Mouse (Mus musculus) layer of hippocampus, adult 2 months (tissue): ENCODE data around the gene Rcc2. TPM values are rescaled to one million over a fixed set of nuclear protein-coding genes. Genes with fewer than 3 reads are reported as not detected.
A peak's percentile ranks its signal among the peaks of the same experiment; 100 is the strongest.

Experiments used
- DNase-seq, 2 experiments: peaks; one replicate each; pipeline ENCODE4 v3.0.0; 2022; ENCODE audit warnings: low spot score in 2 of 2
- H3K27ac ChIP-seq: fragments of 200-600 bp; 2 replicates; pipeline ENCODE4 v1.8.1; 2022
- H3K4me3 ChIP-seq: fragments of 200-600 bp; 2 replicates; pipeline ENCODE4 v1.8.1; 2022; ENCODE audit warnings: mild to moderate bottlenecking
- CTCF ChIP-seq: fragments of 200-600 bp; conservative IDR thresholded peaks from 2 replicates; pipeline ENCODE4 v1.8.1; 2022; ENCODE audit warnings: antibody characterized with exemption, mild to moderate bottlenecking, moderate library complexity
- long read RNA-seq, 2 experiments: library from polyadenylated mRNA; stranded (forward); transcript quantifications; one replicate each; pipeline ENCODE4 v2.0.0; 2021; ENCODE audit warnings: borderline mapping rate in 2 of 2
- total RNA-seq, 2 experiments: library from RNA; stranded (reverse); gene quantifications; 2 replicates each; pipeline ENCODE4 v1.2.3; 2021

Rcc2 gene
- 10 to 100 TPM; 93.0 to 93.5 TPM for total RNA-seq
- long read RNA-seq, experiment 1, transcript Rcc2-201 (13 exons, 3,767 nt): major isoform, 39 of 96 reads
- long read RNA-seq, experiment 1, partial matches to known transcripts: 51 of 96 reads
- long read RNA-seq, experiment 1, other reads (novel, unspliced or antisense): 6 of 96 reads
- long read RNA-seq, experiment 2, transcript Rcc2-201 (13 exons, 3,767 nt): major isoform, 54 of 124 reads
- long read RNA-seq, experiment 2, partial matches to known transcripts: 58 of 124 reads
- long read RNA-seq, experiment 2, other reads (novel, unspliced or antisense): 12 of 124 reads

DNA sequence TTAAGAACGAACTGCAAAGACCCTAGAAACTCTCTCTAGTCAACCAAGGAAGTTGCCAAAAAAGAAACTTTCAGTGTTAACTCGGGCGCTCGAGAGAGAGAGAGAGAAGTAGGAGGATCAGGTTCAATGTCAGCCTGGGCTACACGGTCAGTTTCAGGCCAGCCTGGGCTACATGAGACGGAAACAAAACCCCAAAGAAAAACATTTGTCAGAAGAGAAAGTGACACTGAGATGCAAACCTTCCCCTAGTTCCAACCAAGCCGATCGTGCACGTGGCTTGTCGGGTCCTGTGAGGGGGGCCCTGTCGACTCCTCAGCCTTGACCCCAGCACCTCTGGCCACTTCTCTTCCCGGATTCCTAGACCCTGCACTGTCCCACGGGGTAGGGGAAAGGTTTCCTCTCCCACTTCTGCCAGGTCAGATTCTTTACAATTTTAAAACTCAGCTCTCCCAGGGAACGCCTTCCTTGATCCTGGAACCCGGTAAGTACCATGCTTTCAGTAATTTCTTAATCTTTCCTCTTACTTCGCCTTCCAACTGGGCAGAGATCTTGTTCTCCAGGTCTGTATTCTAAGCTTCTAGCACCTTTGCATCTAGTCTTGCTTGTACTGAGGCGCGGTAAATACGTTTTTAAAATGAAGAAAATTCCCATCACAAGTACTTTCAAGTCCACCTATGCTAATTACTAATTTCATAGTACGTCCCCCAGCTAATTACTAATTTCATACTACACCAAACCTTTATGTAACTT lies at the start of gene Rcc2:
Rcc2 (plus strand) TSS at position 273 of the 750 bp plus-strand sequence.
- Histone ChIP-seq H3K4me3 (peak within 1 kb of the TSS; percentile 58), H3K27ac (peak within 1 kb of the TSS; percentile 94)
- no peak for TF ChIP-seq CTCF
- no peak for DNase-seq

DNA sequence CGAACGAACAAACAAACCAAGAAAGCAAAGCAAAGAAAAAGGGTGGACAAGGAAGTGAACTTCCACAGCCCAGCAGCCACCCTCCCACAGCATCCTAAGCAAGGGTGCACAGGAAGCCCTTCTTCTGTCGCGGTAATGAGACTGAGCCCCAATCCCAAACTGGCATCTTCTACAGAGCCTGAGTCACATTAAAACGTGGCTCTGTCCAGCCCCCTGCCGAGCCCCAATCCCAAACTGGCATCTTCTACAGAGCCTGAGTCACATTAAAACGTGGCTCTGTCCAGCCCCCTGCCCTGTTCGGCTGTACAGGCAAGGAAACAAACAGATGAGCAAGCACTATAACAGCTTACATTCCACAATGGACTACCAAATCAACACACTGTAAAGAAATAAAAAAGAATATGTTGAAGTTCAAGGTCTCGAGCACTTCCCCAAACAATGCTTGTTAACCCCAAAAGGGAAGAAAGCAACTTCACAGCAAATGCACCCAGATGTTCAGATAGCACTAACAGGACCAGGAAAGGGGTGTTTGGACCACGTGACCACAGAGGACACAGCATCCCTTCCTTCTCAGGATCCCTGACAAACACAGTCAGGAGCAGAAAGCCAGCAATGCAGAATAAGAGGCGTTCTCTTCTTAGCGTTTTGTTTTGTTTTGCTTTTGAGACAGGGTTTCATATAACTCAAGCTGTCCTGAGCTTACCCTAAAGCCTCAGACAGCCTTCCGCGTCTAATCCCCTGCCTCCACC lies 46.3 kb upstream of the Rcc2 start:
- Histone ChIP-seq H3K4me3 (no peak overlapping the region), H3K27ac (no peak overlapping the region)
- no peak for DNase-seq
- no peak for TF ChIP-seq CTCF

- DNase-seq: no peak
- no peak for TF ChIP-seq CTCF
- H3K27ac ChIP-seq: no peak overlapping the region
- no peak overlapping the region for H3K4me3 ChIP-seq
These were observed 45.5 kb upstream of the Rcc2 start for GRCm38 (mm10) chr4:140654798-140655197.

GRCm38 (mm10) chr4:140656529-140656928 lies 43.8 kb upstream of the Rcc2 start:
- H3K27ac ChIP-seq: no peak overlapping the region; the same call in 1 of the 2 replicates
- no peak for TF ChIP-seq CTCF
- H3K4me3 ChIP-seq: no peak overlapping the region
- DNase-seq: no peak

DNA sequence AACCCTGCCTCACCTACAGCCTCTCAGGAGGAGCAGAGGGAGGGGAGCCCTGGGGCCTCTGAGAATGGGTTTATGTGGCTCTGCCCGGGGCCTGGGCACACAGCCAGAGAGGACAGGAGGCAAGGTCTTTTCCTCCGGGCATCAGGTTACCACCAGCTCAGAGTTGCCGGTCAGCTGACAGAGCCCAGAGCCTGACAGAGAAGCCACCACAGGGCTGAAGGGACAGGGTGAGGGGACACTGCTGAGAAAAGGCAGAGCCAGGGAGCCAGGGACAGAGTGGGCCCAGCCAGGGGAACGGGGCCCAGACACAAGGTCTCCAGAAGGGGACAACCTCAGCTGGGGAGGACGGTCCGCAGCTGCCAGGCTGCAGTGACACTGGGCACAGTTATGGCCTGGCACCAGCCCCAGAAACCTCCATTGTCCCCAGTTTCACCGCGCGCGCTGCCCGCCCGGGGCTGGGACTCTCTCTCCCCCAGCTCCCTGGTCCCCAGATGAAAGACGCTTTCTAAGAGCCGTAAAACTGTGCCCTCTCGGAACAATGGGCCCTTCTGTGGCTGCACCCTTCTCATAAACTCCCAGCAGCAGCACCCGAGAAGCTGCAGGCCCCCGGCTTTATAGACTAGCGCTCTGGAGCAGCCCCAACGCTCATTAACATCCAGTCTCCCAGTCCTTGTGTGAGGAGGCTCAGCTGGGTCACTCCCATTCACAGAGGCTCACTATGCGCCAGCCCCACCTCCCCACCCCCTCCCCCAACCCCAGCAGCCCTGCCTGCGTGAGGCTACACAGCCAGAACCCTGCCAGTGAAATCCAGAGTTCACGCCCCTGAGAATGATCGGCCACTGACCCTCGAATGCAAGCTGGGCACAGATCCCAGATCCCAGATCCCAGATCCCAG lies 42.4 kb upstream of the Rcc2 start:
- Histone ChIP-seq H3K27ac (peak overlapping the region; percentile 74), H3K4me3 (no peak overlapping the region)
- peak; percentile 79 to 88 for DNase-seq
- TF ChIP-seq CTCF: 0 out of 2 replicates have a peak, but pooled peaks have one; percentile 9

DNA sequence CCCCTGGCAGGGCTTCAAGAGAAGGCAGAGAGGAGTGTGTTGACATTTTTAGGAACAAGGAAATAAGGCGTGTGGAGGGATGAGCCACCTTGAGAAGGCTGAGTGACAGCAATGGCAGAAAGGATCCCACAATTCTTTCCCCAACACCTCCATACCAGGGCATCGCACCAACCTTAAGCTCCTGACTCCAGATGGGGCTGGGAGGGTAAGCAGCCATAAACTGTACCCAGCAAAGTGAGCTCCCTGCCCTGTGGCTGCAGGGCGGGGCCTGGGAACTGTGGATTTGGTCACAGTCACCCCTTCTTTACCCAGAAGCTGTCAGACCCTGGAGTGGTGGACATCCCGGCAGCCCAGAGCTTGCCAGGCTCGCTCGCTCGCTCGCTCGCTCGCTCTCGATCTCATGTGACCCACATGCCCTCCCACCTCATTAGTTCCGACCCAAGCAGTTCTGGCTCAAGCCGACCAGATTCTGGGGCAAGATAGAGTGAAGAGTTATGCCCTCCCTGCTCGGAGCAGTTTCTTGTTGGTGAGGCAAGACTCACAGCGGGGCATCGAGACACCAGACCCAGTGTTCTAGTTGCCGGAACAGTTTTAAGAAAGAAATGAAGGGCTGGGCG lies 38.8 kb upstream of the Rcc2 start:
- no peak for DNase-seq
- peak overlapping the region; percentile 10; the same call in 1 of the 2 replicates for H3K27ac ChIP-seq
- TF ChIP-seq CTCF: no peak

GRCm38 (mm10) chr4:140662453-140662852 lies 37.9 kb upstream of the Rcc2 start:
- H3K27ac ChIP-seq: no peak overlapping the region
- no peak for TF ChIP-seq CTCF
- no peak for DNase-seq
- H3K4me3 ChIP-seq: no peak overlapping the region

More for the DNA sequence above, 38.8 kb upstream of the Rcc2 start:
- no peak overlapping the region for H3K4me3 ChIP-seq

DNA sequence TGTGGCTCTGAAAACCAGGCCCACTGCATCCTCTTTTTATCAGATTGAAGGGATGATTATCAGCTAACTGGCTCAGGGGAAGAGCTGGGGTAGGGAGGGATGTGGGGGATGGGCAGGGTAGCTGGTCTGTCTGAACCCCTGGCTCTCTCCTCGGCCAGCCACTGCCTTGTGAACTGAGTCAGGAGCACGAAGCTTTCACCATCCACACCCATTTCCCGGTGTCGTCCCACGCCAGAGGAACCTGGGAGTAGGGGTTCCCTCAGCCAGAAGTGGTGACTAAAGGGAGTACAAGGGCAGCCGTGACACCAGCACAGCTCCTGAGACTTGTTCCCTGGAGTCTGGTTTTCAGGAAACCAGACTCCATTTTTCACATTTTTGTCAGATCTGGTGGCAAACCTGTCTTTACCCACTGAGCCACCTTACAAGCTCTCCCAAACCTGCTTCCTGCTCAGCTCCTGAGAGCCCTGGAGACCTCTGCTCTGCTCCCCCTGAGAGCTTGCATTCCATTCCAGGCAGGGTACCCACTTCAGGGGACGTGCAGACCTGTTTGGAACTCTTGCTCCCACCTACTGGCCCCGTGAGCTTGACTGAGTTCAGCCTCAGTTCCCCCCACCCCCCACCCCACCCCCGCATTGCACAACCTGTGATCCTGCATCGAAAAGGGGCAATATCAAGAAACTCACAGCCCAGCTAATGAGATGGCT lies 37.3 kb upstream of the Rcc2 start:
- H3K4me3 ChIP-seq: no peak overlapping the region
- no peak for TF ChIP-seq CTCF
- no peak for DNase-seq
- H3K27ac ChIP-seq: no peak overlapping the region

GRCm38 (mm10) chr4:140665053-140665452 lies 35.3 kb upstream of the Rcc2 start:
- no peak overlapping the region for H3K4me3 ChIP-seq
- TF ChIP-seq CTCF: no peak
- DNase-seq: no peak
- H3K27ac ChIP-seq: no peak overlapping the region

DNA sequence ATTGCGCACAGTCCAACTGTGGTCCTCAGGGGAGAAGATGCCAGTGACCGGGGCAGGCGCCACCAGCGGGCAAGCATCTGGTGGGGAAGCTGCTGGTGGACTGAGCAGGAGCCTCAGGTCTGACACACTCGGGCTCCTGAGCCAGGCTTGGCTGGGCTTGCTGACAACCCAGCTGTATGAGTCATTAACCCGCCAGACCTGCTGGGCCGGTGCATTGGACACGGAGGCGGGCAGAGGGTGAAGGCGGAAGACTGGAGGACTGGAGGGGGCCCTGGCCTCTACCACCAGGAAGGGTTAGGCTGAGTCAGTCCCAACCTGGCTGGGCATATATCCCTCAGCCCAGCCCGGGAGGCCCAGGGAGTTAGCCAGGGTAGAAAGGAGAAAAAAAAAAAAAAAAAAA lies 34.6 kb upstream of the Rcc2 start, which contains the start of gene Arhgef10l:
Arhgef10l (minus strand) TSS at position 253 of the 400 bp plus-strand sequence.
- Histone ChIP-seq H3K4me3 (no peak within 1 kb of the TSS), H3K27ac (no peak within 1 kb of the TSS)
- no peak for TF ChIP-seq CTCF
- DNase-seq: no peak

DNA sequence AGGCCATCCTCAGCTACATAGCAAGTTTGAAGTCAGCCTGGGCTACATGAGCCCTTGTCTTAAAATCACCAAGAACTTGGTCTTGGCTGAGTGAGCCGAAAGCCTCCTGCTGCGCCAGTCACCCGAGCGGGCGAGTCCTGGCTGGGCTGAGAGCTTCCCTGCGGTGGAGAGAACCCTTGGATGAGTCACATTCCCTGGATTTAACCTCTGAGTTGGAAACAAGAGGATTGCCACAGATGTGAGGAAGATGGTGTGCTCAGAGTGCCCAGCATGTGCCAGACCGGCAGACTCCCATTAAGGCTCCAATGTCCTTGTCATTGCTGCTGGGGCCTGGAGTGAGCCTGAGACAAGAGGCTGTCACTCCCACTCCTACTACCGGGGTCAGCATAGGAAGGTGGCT lies 32.5 kb upstream of the Rcc2 start:
- no peak for DNase-seq
- Histone ChIP-seq H3K4me3 (no peak overlapping the region), H3K27ac (no peak overlapping the region)
- TF ChIP-seq CTCF: no peak
